In the genomic region with DNA sequence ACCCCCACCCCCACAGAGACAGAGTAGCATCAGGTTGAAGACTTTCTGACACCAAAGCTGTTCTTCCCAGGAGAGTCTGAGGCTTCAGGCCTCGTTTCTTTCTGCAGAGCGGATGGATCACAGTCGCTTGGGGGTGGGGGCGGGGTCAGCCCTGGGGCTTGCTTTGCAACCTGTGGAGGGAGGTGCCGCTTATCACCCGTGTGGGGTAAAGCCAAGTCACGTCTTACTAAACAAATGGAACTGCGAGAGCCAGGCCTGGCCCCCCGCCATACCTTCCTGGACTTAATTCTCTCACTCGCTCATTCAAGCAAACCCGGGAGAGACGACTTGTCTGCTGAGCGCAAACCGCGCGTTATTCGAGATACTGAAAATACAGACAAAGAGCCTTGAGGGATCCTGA, we compare ENCODE assay signal across 8 mouse cellular contexts.
DNase-seq lines count a peak whose midpoint lies in the region; ATAC-seq lines count a peak whose summit lies in the region.

No protein-coding gene starts in this region.

- peak; percentile 45 for DNase-seq in gastrocnemius, postnatal 14 days
- DNase-seq in gastrocnemius, postnatal 36 days, result no peak
- DNase-seq in adrenal gland, postnatal 25 days, result peak; percentile 12
- peak; percentile 54 for DNase-seq in heart, postnatal 4 days
- DNase-seq in liver, embryonic 11.5 days (ENCODE audit: low spot score), result no peak
- no peak for DNase-seq in adipocyte (ENCODE audit: low spot score)

- H3K9me3 ChIP-seq in liver, embryonic 11.5 days (ENCODE audit: control insufficient read depth, low read length), result no peaks in the 10 kb centered on the region
- no peaks in the 10 kb centered on the region for H3K9me3 ChIP-seq in stomach, embryonic 16.5 days (replicated peaks; ENCODE audit: control insufficient read depth, low read length)

- no peaks in the 10 kb centered on the region; the same call in 1 of the 2 replicates for H3K4me1 ChIP-seq in liver, embryonic 11.5 days (replicated peaks; ENCODE audit: control insufficient read depth, insufficient read depth, low read length)
- H3K4me1 ChIP-seq in stomach, embryonic 16.5 days (ENCODE audit: control insufficient read depth, insufficient read depth, low read length), result peaks cover 29% of the 10 kb centered on the region

- ATAC-seq in liver, embryonic 11.5 days (replicated peaks; ENCODE audit: low FRiP score), result no peak
- no peak for ATAC-seq in stomach, embryonic 16.5 days (ENCODE audit: insufficient read depth, low FRiP score)
- ATAC-seq in megakaryocyte, adult 5-6 weeks (ENCODE audit: poor library complexity, severe bottlenecking), result no peak

- H3K4me3 ChIP-seq in liver, embryonic 11.5 days (ENCODE audit: low read depth, low read length), result no peak overlapping the region
- 0 out of 2 replicates have a peak overlapping the region, but pooled peaks have one; percentile 6 for H3K4me3 ChIP-seq in stomach, embryonic 16.5 days (replicated peaks; ENCODE audit: low read length)

- no peak overlapping the region for H3K27ac ChIP-seq in liver, embryonic 11.5 days (ENCODE audit: low read depth, low read length)
- H3K27ac ChIP-seq in stomach, embryonic 16.5 days (ENCODE audit: low read length), result 0 out of 2 replicates have a peak overlapping the region, but pooled peaks have one; percentile 31

- no peak overlapping the region for H3K9ac ChIP-seq in liver, embryonic 11.5 days (ENCODE audit: low read depth, low read length)
- H3K9ac ChIP-seq in stomach, embryonic 16.5 days (ENCODE audit: low read length), result peak overlapping the region; percentile 43

- H3K27me3 ChIP-seq in liver, embryonic 11.5 days (replicated peaks; ENCODE audit: control insufficient read depth, insufficient read depth, low read length), result no peaks in the 10 kb centered on the region
- no peaks in the 10 kb centered on the region for H3K27me3 ChIP-seq in stomach, embryonic 16.5 days (ENCODE audit: control insufficient read depth, insufficient read depth, low read length)

- WGBS in liver, embryonic 11.5 days, result 14% methylated on average over 17 of the region's 17 CpGs
- 6% methylated on average over 17 of the region's 17 CpGs for WGBS in stomach, embryonic 16.5 days

- H3K4me2 ChIP-seq in liver, embryonic 11.5 days, result peak overlapping the region; percentile 27
- H3K4me2 ChIP-seq in stomach, embryonic 16.5 days (ENCODE audit: low read depth, low read length), result peak overlapping the region; percentile 46

- H3K36me3 ChIP-seq in liver, embryonic 11.5 days (ENCODE audit: control insufficient read depth, insufficient read depth, low read length), result no peaks in the 10 kb centered on the region
- no peaks in the 10 kb centered on the region for H3K36me3 ChIP-seq in stomach, embryonic 16.5 days (ENCODE audit: control insufficient read depth, insufficient read depth, low read length)

- intact Hi-C loops in gastrocnemius, postnatal 14 days (cut with DNase I; ENCODE audit: low total_unique reads), result no loop called here
- intact Hi-C loops in gastrocnemius, postnatal 36 days (cut with DNase I), result no loop called here

Comparison
In these comparisons a context has a peak if more than half of its experiments do, and no peak if none do; other contexts are left out.
1. DNase-seq: peak in gastrocnemius, postnatal 14 days (single experiment), adrenal gland, postnatal 25 days (single experiment) and heart, postnatal 4 days (single experiment); none in gastrocnemius, postnatal 36 days (0 of 2), liver, embryonic 11.5 days (single experiment) and adipocyte (single experiment).